Mouse (Mus musculus) heart, embryonic 12.5 days (tissue): ENCODE measurements at regions not wholly inside any gene's neighbourhood (a gene's known extent, or its start where the extent isn't known, plus 50 kb on each side); places are given as distances from the start of the nearest gene placed in this dataset.

Source experiments
- ATAC-seq: fragments of 200-750 bp; cut with Nextera tagmentation; 2 replicates; pipeline ENCODE4 v1.8.0; 2017; ENCODE audit warnings: moderate TSS enrichment, moderate library complexity; ENCODE audit not compliant: insufficient number of reproducible peaks, low FRiP score
- H3K27ac ChIP-seq: fragments of 300-500 bp; sonication (generic); 2 replicates; pipeline ENCODE4 v1.5.1; 2016; ENCODE audit warnings: mild to moderate bottlenecking, moderate library complexity; ENCODE audit not compliant: poor library complexity, severe bottlenecking
- H3K27me3 ChIP-seq: fragments of 300-500 bp; sonication (generic); replicated peaks from 2 replicates; pipeline ENCODE4 v1.6.1; 2016; ENCODE audit warnings: mild to moderate bottlenecking, moderate library complexity
- H3K36me3 ChIP-seq: fragments of 300-500 bp; sonication (generic); 2 replicates; pipeline ENCODE4 v1.6.1; 2016; ENCODE audit warnings: mild to moderate bottlenecking, moderate library complexity
- H3K4me1 ChIP-seq: fragments of 300-500 bp; sonication (generic); replicated peaks from 2 replicates; pipeline ENCODE4 v1.6.1; 2016; ENCODE audit warnings: mild to moderate bottlenecking
- H3K4me2 ChIP-seq: fragments of 300-500 bp; sonication (generic); 2 replicates; pipeline ENCODE4 v1.6.1; 2016; ENCODE audit warnings: mild to moderate bottlenecking, moderate library complexity
- H3K4me3 ChIP-seq: fragments of 300-500 bp; sonication (generic); 2 replicates; pipeline ENCODE4 v1.5.1; 2016; ENCODE audit warnings: mild to moderate bottlenecking
- H3K9ac ChIP-seq: fragments of 300-500 bp; sonication (generic); 2 replicates; pipeline ENCODE4 v1.6.1; 2016; ENCODE audit warnings: mild to moderate bottlenecking, moderate library complexity
- H3K9me3 ChIP-seq: fragments of 300-500 bp; sonication (generic); replicated peaks from 2 replicates; pipeline ENCODE4 v1.6.1; 2016; ENCODE audit warnings: mild to moderate bottlenecking, moderate library complexity
- WGBS: fragments of 180-500 bp; shearing (Covaris S2); methylation state at CpG from one replicate; pipeline ENCODE4 v1.1.7; 2016; 5-methylcytosine and 5-hydroxymethylcytosine counted together

GRCm38 (mm10) chr5:51763599-51763998 lies 196.1 kb upstream of the Ppargc1a start:
- peaks cover 6% of the 10 kb centered on the region; the same call in 1 of the 2 replicates for H3K4me1 ChIP-seq
- no peak overlapping the region for H3K9ac ChIP-seq
- 44% methylated on average over 7 of the region's 7 CpGs for WGBS
- H3K9me3 ChIP-seq, result no peaks in the 10 kb centered on the region
- H3K4me3 ChIP-seq, result no peak overlapping the region
- no peak overlapping the region for H3K4me2 ChIP-seq
- H3K36me3 ChIP-seq, result no peaks in the 10 kb centered on the region
- H3K27me3 ChIP-seq, result no peaks in the 10 kb centered on the region
- ATAC-seq, result no peak
- no peak overlapping the region for H3K27ac ChIP-seq

GRCm38 (mm10) chr5:51762352-51762751 lies 194.8 kb upstream of the Ppargc1a start:
- peaks cover 6% of the 10 kb centered on the region; the same call in 1 of the 2 replicates for H3K4me1 ChIP-seq
- WGBS, result 57% methylated on average over 3 of the region's 3 CpGs

GRCm38 (mm10) chr5:51758289-51758688 lies 190.8 kb upstream of the Ppargc1a start:
- no peak overlapping the region for H3K9ac ChIP-seq
- WGBS, result 79% methylated on average over 2 of the region's 2 CpGs
- no peak overlapping the region for H3K4me2 ChIP-seq
- no peaks in the 10 kb centered on the region for H3K4me1 ChIP-seq
- H3K27me3 ChIP-seq, result no peaks in the 10 kb centered on the region
- no peak overlapping the region for H3K27ac ChIP-seq
- no peak for ATAC-seq
- H3K36me3 ChIP-seq, result no peaks in the 10 kb centered on the region
- no peak overlapping the region for H3K4me3 ChIP-seq
- no peaks in the 10 kb centered on the region for H3K9me3 ChIP-seq

More at GRCm38 (mm10) chr5:51762352-51762751, 194.8 kb upstream of the Ppargc1a start:
- ATAC-seq, result no peak
- Histone ChIP-seq H3K4me2 (no peak overlapping the region), H3K27me3 (no peaks in the 10 kb centered on the region), H3K9ac (no peak overlapping the region), H3K27ac (no peak overlapping the region), H3K36me3 (no peaks in the 10 kb centered on the region), H3K9me3 (no peaks in the 10 kb centered on the region), H3K4me3 (no peak overlapping the region)

- no peak overlapping the region for H3K4me2 ChIP-seq
- no peaks in the 10 kb centered on the region for H3K9me3 ChIP-seq
- WGBS, result 83% methylated on average over 2 of the region's 2 CpGs
- no peak for ATAC-seq
- no peaks in the 10 kb centered on the region for H3K27me3 ChIP-seq
- H3K9ac ChIP-seq, result no peak overlapping the region
- H3K4me1 ChIP-seq, result no peaks in the 10 kb centered on the region
- no peak overlapping the region for H3K27ac ChIP-seq
- H3K4me3 ChIP-seq, result no peak overlapping the region
- H3K36me3 ChIP-seq, result no peaks in the 10 kb centered on the region
Observed at GRCm38 (mm10) chr5:51757864-51758263, 190.3 kb upstream of the Ppargc1a start.

GRCm38 (mm10) chr5:51752024-51752423 lies 184.5 kb upstream of the Ppargc1a start:
- Histone ChIP-seq H3K4me1 (no peaks in the 10 kb centered on the region), H3K4me2 (no peak overlapping the region), H3K36me3 (no peaks in the 10 kb centered on the region), H3K9ac (no peak overlapping the region), H3K4me3 (no peak overlapping the region), H3K27ac (no peak overlapping the region), H3K27me3 (no peaks in the 10 kb centered on the region), H3K9me3 (no peaks in the 10 kb centered on the region)
- no peak for ATAC-seq
- 61% methylated on average over 4 of the region's 4 CpGs for WGBS

- no peaks in the 10 kb centered on the region for H3K27me3 ChIP-seq
- H3K4me3 ChIP-seq, result no peak overlapping the region
- H3K9me3 ChIP-seq, result no peaks in the 10 kb centered on the region
- H3K4me1 ChIP-seq, result no peaks in the 10 kb centered on the region
- H3K36me3 ChIP-seq, result no peaks in the 10 kb centered on the region
- H3K9ac ChIP-seq, result no peak overlapping the region
- WGBS, result 89% methylated on average over 8 of the region's 8 CpGs
- no peak for ATAC-seq
- H3K27ac ChIP-seq, result no peak overlapping the region
- H3K4me2 ChIP-seq, result no peak overlapping the region
Observed at GRCm38 (mm10) chr5:51750456-51750855, 182.9 kb upstream of the Ppargc1a start.

GRCm38 (mm10) chr5:51740893-51741292 lies 173.4 kb upstream of the Ppargc1a start:
- no peaks in the 10 kb centered on the region for H3K27me3 ChIP-seq
- H3K9me3 ChIP-seq, result no peaks in the 10 kb centered on the region
- H3K36me3 ChIP-seq, result no peaks in the 10 kb centered on the region
- no peak overlapping the region for H3K4me2 ChIP-seq
- 88% methylated on average over 8 of the region's 8 CpGs for WGBS
- no peaks in the 10 kb centered on the region for H3K4me1 ChIP-seq
- no peak overlapping the region for H3K4me3 ChIP-seq
- H3K27ac ChIP-seq, result no peak overlapping the region
- no peak overlapping the region for H3K9ac ChIP-seq
- no peak for ATAC-seq

GRCm38 (mm10) chr5:51730241-51730640 lies 162.7 kb upstream of the Ppargc1a start:
- WGBS, result 82% methylated on average over 1 of the region's 1 CpGs

GRCm38 (mm10) chr5:51729771-51730170 lies 162.2 kb upstream of the Ppargc1a start:
- Histone ChIP-seq H3K4me1 (no peaks in the 10 kb centered on the region), H3K9me3 (no peaks in the 10 kb centered on the region), H3K27ac (no peak overlapping the region), H3K27me3 (no peaks in the 10 kb centered on the region), H3K9ac (no peak overlapping the region), H3K4me3 (no peak overlapping the region), H3K36me3 (no peaks in the 10 kb centered on the region), H3K4me2 (no peak overlapping the region)
- ATAC-seq, result no peak
- 73% methylated on average over 1 of the region's 1 CpGs for WGBS

More at GRCm38 (mm10) chr5:51730241-51730640, 162.7 kb upstream of the Ppargc1a start:
- no peaks in the 10 kb centered on the region for H3K36me3 ChIP-seq
- H3K9me3 ChIP-seq, result no peaks in the 10 kb centered on the region
- no peak for ATAC-seq
- no peak overlapping the region for H3K9ac ChIP-seq
- no peak overlapping the region for H3K4me2 ChIP-seq
- no peaks in the 10 kb centered on the region for H3K27me3 ChIP-seq
- H3K4me3 ChIP-seq, result no peak overlapping the region
- H3K27ac ChIP-seq, result no peak overlapping the region
- no peaks in the 10 kb centered on the region for H3K4me1 ChIP-seq

GRCm38 (mm10) chr5:51726762-51727161 lies 159.2 kb upstream of the Ppargc1a start:
- ATAC-seq, result no peak
- Histone ChIP-seq H3K4me1 (no peaks in the 10 kb centered on the region), H3K27ac (no peak overlapping the region), H3K4me2 (no peak overlapping the region), H3K9ac (no peak overlapping the region), H3K27me3 (no peaks in the 10 kb centered on the region), H3K36me3 (no peaks in the 10 kb centered on the region), H3K9me3 (no peaks in the 10 kb centered on the region), H3K4me3 (no peak overlapping the region)

- Histone ChIP-seq H3K27me3 (no peaks in the 10 kb centered on the region), H3K4me1 (no peaks in the 10 kb centered on the region)
- WGBS, result 68% methylated on average over 8 of the region's 8 CpGs
Observed at GRCm38 (mm10) chr5:51718911-51719310, 151.4 kb upstream of the Ppargc1a start.

GRCm38 (mm10) chr5:51718451-51718850 lies 150.9 kb upstream of the Ppargc1a start:
- WGBS, result 75% methylated on average over 1 of the region's 1 CpGs
- Histone ChIP-seq H3K4me2 (no peak overlapping the region), H3K27ac (no peak overlapping the region), H3K9me3 (0 out of 2 replicates have a peak, but pooled peaks cover 3% of the 10 kb centered on the region), H3K9ac (no peak overlapping the region), H3K4me3 (no peak overlapping the region), H3K36me3 (no peaks in the 10 kb centered on the region), H3K27me3 (no peaks in the 10 kb centered on the region), H3K4me1 (no peaks in the 10 kb centered on the region)
- ATAC-seq, result no peak

More at GRCm38 (mm10) chr5:51718911-51719310, 151.4 kb upstream of the Ppargc1a start:
- H3K27ac ChIP-seq, result no peak overlapping the region
- no peaks in the 10 kb centered on the region for H3K36me3 ChIP-seq
- H3K4me2 ChIP-seq, result no peak overlapping the region
- H3K4me3 ChIP-seq, result no peak overlapping the region
- no peak overlapping the region for H3K9ac ChIP-seq
- H3K9me3 ChIP-seq, result 0 out of 2 replicates have a peak, but pooled peaks cover 3% of the 10 kb centered on the region
- no peak for ATAC-seq
